Mouse (Mus musculus): ENCODE measurements around the gene Snapc2.

GRCm38 (mm10) chr8:4222059-4222458, 30.8 kb upstream of the Snapc2 start:
- TF ChIP-seq CTCF (IDR thresholded peaks at IDR 0.05; ENCODE audit: low read depth) (no peak), EP300 (IDR thresholded peaks at IDR 0.05; ENCODE audit: low read depth) (no peak)
